Mouse (Mus musculus) liver, embryonic 14.5 days (tissue): ENCODE results near the gene Foxn1.

ENCODE experiments used
- CTCF ChIP-seq: IDR thresholded peaks from 2 replicates; pipeline ENCODE4 v1.5.1; 2016; ENCODE audit warnings: antibody characterized with exemption, low read depth, control low read depth
- EP300 ChIP-seq: IDR thresholded peaks from 2 replicates; pipeline ENCODE4 v1.6.1; 2016; ENCODE audit warnings: antibody characterized with exemption, low read depth

GRCm38 (mm10) chr11:78400936-78401335 is 14.6 kb upstream of the Foxn1 start:
- TF ChIP-seq CTCF (no peak), EP300 (no peak)
